Mouse (Mus musculus): ENCODE measurements around the gene Sdccag8. TPM values are rescaled to one million over a fixed set of nuclear protein-coding genes. Genes with fewer than 3 reads are reported as not detected.

The Sdccag8 gene
- polyA plus RNA-seq, 1 experiment from 2014 or later, result 6.4 TPM

GRCm38 (mm10) chr1:177051366-177051963 lies 237.0 kb downstream of the Sdccag8 start:
- no peaks in the 10 kb centered on the region for H3K9me3 ChIP-seq (replicated peaks)
- H3K9ac ChIP-seq, result no peak overlapping the region
- no peak for ATAC-seq
- H3K36me3 ChIP-seq, result no peaks in the 10 kb centered on the region
- no peak overlapping the region for H3K4me2 ChIP-seq
- H3K4me1 ChIP-seq, result no peaks in the 10 kb centered on the region
- no peak overlapping the region for H3K27ac ChIP-seq
- H3K27me3 ChIP-seq (replicated peaks), result no peaks in the 10 kb centered on the region
- H3K4me3 ChIP-seq, result no peak overlapping the region
- 82% methylated on average over 11 of the region's 11 CpGs for WGBS (ENCODE audit: insufficient replicate concordance)

- Histone ChIP-seq H3K9me3 (replicated peaks) (no peaks in the 10 kb centered on the region), H3K4me2 (no peak overlapping the region), H3K4me1 (no peaks in the 10 kb centered on the region), H3K9ac (no peak overlapping the region), H3K4me3 (no peak overlapping the region), H3K27me3 (replicated peaks) (no peaks in the 10 kb centered on the region), H3K27ac (no peak overlapping the region), H3K36me3 (no peaks in the 10 kb centered on the region)
- ATAC-seq, result no peak
- WGBS (ENCODE audit: insufficient replicate concordance), result 73% methylated on average over 2 of the region's 2 CpGs
Measured at GRCm38 (mm10) chr1:177054891-177055290, 240.4 kb downstream of the Sdccag8 start.

GRCm38 (mm10) chr1:177061761-177062160 lies 247.3 kb downstream of the Sdccag8 start:
- Histone ChIP-seq H3K36me3 (no peaks in the 10 kb centered on the region), H3K27me3 (replicated peaks) (no peaks in the 10 kb centered on the region), H3K9me3 (replicated peaks) (no peaks in the 10 kb centered on the region), H3K4me3 (no peak overlapping the region), H3K4me1 (no peaks in the 10 kb centered on the region), H3K27ac (no peak overlapping the region), H3K4me2 (no peak overlapping the region), H3K9ac (no peak overlapping the region)
- WGBS (ENCODE audit: insufficient replicate concordance), result 84% methylated on average over 2 of the region's 2 CpGs
- no peak for ATAC-seq

- no peak for ATAC-seq
- Histone ChIP-seq H3K4me1 (no peaks in the 10 kb centered on the region), H3K4me2 (no peak overlapping the region), H3K4me3 (no peak overlapping the region), H3K27ac (no peak overlapping the region), H3K27me3 (replicated peaks) (no peaks in the 10 kb centered on the region), H3K9ac (no peak overlapping the region), H3K9me3 (replicated peaks) (no peaks in the 10 kb centered on the region), H3K36me3 (no peaks in the 10 kb centered on the region)
Measured at GRCm38 (mm10) chr1:177065732-177066131, 251.3 kb downstream of the Sdccag8 start.

- Histone ChIP-seq H3K9ac (no peak overlapping the region), H3K9me3 (replicated peaks) (no peaks in the 10 kb centered on the region), H3K4me1 (no peaks in the 10 kb centered on the region), H3K27ac (no peak overlapping the region), H3K36me3 (no peaks in the 10 kb centered on the region), H3K4me2 (no peak overlapping the region), H3K4me3 (no peak overlapping the region), H3K27me3 (replicated peaks) (no peaks in the 10 kb centered on the region)
- ATAC-seq, result no peak
- WGBS (ENCODE audit: insufficient replicate concordance), result 73% methylated on average over 8 of the region's 8 CpGs
Measured at GRCm38 (mm10) chr1:177067123-177067646, 252.7 kb downstream of the Sdccag8 start.

GRCm38 (mm10) chr1:177069161-177069560 lies 254.7 kb downstream of the Sdccag8 start:
- Histone ChIP-seq H3K36me3 (no peaks in the 10 kb centered on the region), H3K9me3 (replicated peaks) (no peaks in the 10 kb centered on the region), H3K27ac (no peak overlapping the region), H3K9ac (no peak overlapping the region), H3K4me1 (no peaks in the 10 kb centered on the region), H3K4me2 (no peak overlapping the region), H3K27me3 (replicated peaks) (no peaks in the 10 kb centered on the region), H3K4me3 (no peak overlapping the region)
- ATAC-seq, result no peak
- WGBS (ENCODE audit: insufficient replicate concordance), result 73% methylated on average over 2 of the region's 2 CpGs

MicroRNAs encoded within 50 kb of the gene (microRNA counts, 519-probe panel; counts per million panel counts)
- 2,146 counts per million, percentile 71 among the panel's probes with 10 or more counts for microRNA mmu-miR-350

Small RNA genes lying within 50 kb of the gene (microRNA-seq; reads per million reads assigned to microRNA genes)
- gene Gm25993 (not detected), gene Mir350 (649 reads per million, percentile 71 among the genes with 10 or more reads in this experiment)

Other genes starting within 250 kb of the Sdccag8 start
- 9.4 and 11.5 TPM in 2 replicates for gene Cep170, start 593 bp upstream of the Sdccag8 start, polyA plus RNA-seq (2016; fragmentation: Nextera tagmentation; extraction: Ambion mirVana)

All from liver, embryonic 12.5 days (tissue).